Mouse (Mus musculus) c-Kit-positive CD71-negative TER-119-negative erythroid progenitor cells, embryonic 14.5 days (primary cell): Measurements from ENCODE around the gene Gfod2.
A peak's percentile ranks its signal among the peaks of the same experiment; 100 is the strongest.

Experiments
- DNase-seq: peaks from one replicate; pipeline ENCODE4 v3.0.0-alpha.2; 2013; ENCODE audit warnings: low read depth

The Gfod2 gene

GRCm38 (mm10) chr8:105758277-105759108 lies at the start of gene Gfod2:
Gfod2 (minus strand) TSS chr8:105758664.
- peak; percentile 94 for DNase-seq

- DNase-seq, result no peak
Measured at GRCm38 (mm10) chr8:105807766-105808165, 49.3 kb upstream of the Gfod2 start.

DNA sequence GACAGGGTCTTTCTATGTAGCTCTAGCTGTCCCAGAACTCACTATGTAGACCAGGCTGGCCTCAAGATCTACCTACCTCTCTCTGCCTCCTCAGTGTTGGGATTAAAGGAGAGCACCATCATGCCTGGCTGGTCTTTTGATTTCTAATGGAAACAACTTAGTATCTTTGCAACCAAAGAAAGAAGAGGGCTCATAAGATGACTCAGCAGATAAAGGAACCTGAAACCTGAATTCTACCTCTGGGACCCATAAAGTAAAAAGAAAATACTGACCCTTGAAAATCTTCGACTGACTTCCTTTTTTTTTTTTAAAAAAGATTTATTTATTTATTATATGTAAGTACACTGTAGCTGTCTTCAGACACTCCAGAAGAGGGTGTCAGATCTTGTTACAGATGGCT lies 47.5 kb upstream of the Gfod2 start:
- no peak for DNase-seq

- DNase-seq, result no peak
Measured at GRCm38 (mm10) chr8:105805346-105805745, 46.9 kb upstream of the Gfod2 start.

DNA sequence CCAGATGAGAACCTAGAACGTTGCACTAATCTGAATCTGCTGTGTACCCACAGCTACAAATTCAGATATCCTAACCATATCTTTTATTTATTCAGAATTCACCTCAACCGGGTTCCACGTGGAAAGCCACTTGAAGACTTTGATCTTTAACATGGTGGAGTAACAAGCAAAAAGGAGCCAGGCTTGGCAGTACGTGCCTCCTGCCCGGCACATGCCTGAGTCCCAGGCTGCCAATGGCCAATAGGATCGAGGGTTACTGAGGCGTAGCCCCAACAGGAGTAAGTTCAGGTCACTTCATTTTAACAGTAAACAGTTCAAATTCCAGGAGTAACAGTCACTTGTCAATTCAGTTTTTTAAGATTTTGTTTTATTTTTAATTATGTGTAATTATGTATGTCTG lies 46.3 kb upstream of the Gfod2 start:
- DNase-seq, result no peak

DNA sequence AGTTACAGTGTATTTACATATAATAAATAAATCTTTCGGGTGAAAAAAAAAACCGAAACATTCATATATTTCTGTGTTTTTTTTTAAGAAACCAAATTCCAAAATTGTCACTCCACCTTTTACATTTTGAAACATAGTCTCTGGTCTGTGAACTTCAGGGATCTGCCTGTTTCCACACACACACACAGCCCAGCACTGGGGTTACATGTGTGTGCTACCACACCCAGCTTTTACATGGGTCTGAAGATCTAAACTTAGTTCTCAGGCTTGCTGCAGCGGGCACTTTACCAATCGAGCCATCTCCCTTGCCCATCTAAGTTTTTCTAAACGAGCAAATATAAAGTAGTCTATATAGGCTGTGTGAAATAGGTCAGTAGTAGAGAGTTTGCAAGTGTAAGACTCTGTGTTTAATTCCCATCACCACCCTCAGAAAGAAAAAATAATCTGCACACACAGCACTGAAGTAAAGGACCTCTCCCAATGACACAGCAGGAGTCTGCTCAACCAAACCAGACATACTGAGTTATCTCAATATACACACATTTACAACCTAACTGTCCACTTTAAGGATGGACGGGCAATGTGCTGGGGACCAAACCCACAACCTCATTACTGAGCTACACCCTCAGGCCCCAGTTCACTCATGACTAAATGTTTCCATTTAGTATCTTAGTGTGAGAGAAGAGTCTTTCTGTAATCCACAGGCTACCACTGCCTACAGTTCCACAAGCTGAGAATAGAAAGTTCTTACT lies 42.9 kb upstream of the Gfod2 start:
- no peak for DNase-seq

DNA sequence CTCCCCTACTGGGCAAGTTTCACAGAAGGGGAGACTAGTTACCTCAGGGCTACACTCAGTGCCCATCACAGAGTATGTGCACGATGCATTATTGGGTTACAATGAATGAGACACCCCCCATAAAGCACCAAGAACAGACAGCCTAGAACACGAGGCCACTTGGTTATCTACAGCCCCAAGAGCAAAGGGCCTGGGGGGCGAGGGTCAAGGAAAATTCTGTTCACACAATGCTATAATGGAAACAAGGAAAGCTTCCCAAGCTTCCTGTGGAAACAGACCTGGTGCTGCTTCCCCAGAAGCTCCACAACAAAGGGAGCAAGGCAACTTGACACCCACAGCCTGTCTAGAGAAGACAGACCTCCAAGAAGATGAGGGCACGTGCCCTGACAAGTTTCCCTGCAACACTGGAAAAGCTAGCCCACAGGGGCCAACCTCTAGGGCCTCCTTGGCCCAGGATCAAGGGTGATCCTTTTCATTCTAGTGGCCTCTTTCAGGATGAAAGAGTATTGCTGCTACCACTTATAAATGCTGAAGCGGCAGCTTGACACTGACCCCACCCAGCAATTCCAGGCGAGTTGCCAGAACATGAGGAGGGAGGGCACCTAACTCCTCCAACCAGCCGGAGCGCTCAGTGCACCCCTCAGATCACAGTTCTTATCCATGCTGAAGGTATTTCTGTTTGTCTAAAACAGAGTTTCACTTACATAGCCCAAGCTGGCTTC lies 40.8 kb upstream of the Gfod2 start:
- DNase-seq, result no peak

DNA sequence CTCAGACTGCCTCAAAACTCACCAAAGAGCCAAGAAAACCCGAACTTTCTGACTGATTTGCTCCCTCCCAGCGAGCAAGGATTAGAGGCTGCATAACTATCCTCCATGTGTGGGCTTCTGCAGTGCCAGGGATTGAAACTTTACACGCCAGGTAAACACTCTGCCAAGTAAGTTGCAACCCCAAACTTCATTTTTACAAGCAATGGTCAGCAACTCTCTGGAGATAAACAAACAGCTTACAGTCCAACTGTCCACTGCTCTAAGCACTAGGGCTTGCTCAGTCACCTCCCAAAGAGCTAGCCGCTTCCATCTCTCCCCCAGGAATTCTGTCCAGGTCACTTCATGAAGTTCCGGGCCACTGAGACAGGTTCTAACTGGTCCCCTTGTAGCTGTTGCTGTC lies 39.9 kb upstream of the Gfod2 start:
- no peak for DNase-seq

- no peak for DNase-seq
Measured at GRCm38 (mm10) chr8:105795785-105796184, 37.3 kb upstream of the Gfod2 start.

DNA sequence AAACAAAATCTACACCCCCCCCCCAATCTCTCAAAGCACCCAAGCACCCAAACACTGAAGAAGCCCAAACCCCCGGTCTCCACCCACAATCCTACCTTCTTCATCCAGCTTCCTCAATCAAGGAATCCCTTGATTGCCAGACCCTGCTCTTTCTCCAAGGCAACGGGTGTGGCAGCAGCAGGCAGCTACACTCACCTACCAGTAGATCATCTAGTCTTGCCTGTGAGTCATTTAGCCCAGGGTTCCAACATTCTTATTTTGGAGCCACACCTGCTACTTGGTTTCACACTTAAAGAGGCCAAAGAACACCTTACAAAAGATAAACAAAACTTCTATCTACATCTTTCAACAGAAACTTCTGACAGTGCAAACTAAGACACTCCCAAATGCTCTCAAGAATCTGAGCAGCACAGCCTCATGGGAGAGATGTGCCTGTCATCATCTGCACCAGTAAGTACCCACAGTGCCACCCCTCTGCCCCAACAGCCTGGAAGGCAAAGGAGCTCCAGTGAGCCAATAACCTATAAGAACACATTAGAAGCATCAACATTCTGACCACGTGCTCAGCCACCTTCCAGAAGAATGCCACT lies 35.6 kb upstream of the Gfod2 start:
- DNase-seq, result no peak

DNA sequence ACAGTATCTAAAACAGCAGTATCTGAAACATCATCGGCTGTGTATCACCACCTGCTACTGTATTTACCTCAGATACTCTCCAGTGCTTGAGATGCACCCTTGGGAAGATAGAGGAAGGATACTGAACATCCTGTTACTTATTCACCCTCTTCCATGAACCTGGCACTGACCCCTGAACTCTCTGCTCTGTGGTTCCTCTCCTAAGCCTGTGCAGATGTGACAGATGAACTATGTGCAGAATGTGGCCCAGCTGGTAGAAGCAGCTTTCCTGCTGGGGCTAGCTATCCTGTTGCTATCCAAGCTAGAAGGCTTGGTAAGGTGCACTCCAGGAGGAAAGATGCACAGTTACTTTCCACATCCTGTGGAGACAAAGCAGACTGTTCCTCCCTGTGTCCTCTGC lies 34.9 kb upstream of the Gfod2 start:
- DNase-seq, result no peak

DNA sequence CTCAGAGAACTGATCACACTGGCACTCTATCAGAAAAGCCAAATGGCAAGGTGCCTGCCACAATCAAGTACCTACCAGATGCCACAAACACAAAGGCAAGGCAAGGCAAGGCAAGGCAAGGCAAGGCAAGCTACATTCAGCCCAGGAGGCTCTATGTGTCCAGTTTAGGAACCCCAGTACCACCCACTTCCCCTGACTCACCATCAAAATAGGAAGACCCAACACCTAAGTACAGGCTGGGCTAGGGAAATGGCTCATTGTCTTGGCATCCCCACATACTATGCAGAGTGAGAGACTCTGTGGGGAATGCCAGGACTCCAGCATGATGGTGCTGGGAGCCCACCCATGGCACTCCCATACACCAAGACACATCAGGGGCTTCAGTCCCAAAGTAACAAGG lies 31.2 kb upstream of the Gfod2 start:
- no peak for DNase-seq

DNA sequence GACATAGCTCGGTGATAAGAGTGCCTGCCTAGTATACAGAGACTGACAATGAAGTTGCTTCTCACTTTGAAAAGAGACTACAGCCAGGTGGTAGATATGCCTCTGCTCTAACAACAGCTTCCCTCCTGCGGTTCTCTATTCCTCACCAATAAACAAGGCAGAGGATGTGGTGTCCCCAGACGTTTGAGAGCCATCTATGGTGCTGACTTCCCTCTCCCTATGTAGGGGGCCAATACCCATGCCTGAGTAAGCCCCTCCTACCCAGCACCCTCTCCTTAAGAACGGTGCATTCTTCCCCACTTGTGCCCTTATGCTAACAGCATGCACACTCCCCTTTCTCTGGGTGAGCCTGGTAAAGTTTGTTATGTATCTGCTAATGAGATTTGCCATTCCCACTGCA lies 30.5 kb upstream of the Gfod2 start:
- no peak for DNase-seq

DNA sequence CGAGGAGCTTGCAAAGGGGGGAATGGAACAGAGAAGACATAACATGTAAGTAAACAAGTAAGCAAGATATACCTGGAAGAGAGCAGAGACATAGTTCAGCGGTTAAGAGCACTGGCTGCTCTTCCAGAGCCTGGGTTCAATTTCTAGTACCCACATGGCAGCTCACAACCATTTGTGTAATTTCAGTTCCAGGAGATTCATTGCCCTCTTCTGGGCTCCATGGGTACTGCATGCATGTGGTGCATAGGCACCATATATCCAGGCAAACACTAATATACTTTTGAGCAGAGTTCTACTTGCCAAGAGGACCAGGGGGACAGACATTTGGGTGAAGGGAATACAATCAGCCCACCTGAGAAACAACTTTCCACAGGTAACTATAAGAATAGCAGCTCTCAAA lies 29.8 kb upstream of the Gfod2 start:
- DNase-seq, result peak; percentile 70

DNA sequence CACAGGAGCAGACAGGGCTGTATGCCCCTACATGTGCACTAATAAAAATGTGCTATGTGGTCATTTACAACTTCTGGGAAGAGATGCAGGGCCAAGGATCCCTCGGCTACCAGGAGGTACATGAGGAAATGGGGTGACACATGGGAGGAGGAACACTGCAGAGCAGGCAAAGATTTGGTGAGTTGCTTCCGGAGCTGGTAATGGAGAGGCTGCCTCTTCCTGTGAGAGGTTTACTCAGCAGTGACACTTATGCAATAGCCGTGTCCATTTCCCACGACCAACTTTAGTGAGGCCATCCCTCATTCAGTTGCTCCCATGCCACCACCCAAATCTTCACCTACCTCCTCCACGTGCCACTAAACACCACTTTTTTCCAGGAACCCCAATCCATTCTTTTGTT lies 21.8 kb upstream of the Gfod2 start:
- no peak for DNase-seq

GRCm38 (mm10) chr8:105777833-105778232 lies 19.4 kb upstream of the Gfod2 start:
- no peak for DNase-seq

DNA sequence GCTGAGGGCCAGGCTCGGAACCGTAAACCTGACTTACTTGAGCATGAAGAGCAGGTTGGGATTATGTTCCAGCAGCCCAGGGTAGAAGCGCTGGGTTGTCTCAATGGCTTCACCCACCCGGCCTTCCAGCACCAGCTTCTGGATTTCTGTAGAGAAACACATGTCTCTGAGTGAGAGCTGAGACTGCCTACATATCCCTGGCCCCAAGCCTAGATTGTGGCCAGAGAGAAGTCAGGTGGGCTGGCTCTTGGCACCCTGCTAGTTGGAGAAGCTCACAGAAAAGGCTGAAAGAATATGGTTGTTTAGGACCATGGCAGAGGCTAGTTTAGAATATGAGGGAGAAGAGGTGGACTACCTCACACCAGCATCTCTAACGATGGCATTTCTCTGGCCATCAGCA lies 16.0 kb upstream of the Gfod2 start:
- no peak for DNase-seq

GRCm38 (mm10) chr8:105773441-105773861 lies 15.0 kb upstream of the Gfod2 start:
- DNase-seq, result no peak

- no peak for DNase-seq
Measured at GRCm38 (mm10) chr8:105771398-105772175, 13.1 kb upstream of the Gfod2 start.

GRCm38 (mm10) chr8:105770609-105771008 lies 12.1 kb upstream of the Gfod2 start:
- no peak for DNase-seq

DNA sequence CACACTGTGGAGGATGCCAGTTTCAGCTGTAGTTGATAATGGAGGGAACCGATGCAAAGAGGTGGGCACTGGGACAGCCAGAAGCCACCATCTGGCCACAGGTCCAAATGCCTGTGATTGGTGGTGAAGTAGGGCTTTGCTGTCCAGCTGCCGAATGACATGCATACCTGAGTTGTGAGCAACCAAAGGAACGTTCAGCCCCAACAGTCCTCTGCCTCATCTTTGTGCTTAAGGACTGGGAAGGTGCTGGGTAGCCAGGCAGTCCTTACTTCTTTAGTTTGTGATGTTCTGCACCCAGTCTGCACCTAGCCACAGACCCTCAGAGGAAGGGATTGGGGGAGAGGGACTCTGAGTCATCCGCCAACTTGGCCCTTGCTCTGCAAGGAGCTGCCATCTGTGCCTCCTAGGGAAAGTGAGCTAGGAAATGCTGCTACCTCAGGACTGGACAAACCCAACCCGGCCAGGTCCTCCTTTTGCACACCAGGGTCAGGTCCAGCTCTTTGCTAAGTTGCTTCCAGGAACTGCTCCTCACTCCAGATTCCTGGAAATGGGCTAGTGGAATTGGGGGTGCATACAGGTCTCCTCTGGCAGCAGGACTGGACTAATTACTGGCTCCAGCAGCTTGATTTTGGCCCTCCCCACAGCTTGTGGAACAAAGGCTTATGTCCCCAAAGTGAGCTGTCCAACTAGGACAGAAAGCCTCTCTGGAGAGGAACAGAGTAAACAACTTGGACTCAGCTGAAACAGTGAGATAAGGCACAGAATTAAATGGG lies 10.2 kb upstream of the Gfod2 start:
- no peak for DNase-seq
